Mouse (Mus musculus) limb, embryonic 10.5 days (tissue): ENCODE measurements around the gene Gabra6. TPM values are rescaled to one million over a fixed set of nuclear protein-coding genes. Genes with fewer than 3 reads are reported as not detected.

ENCODE experiments used
- DNase-seq: peaks from one replicate; pipeline ENCODE4 v3.0.0-alpha.2; 2017; ENCODE audit warnings: low spot score
- H3K27ac ChIP-seq: fragments of 300-500 bp; sonication (generic); 2 replicates; pipeline ENCODE4 v1.5.1; 2016; ENCODE audit warnings: mild to moderate bottlenecking
- H3K27me3 ChIP-seq: fragments of 300-500 bp; sonication (generic); 2 replicates; pipeline ENCODE4 v1.6.1; 2016; ENCODE audit warnings: low read depth, mild to moderate bottlenecking; ENCODE audit not compliant: poor library complexity, severe bottlenecking
- H3K36me3 ChIP-seq: fragments of 300-500 bp; sonication (generic); 2 replicates; pipeline ENCODE4 v1.6.1; 2016; ENCODE audit warnings: mild to moderate bottlenecking, moderate library complexity
- H3K4me1 ChIP-seq: fragments of 300-500 bp; sonication (generic); 2 replicates; pipeline ENCODE4 v1.6.1; 2016
- H3K4me3 ChIP-seq: fragments of 300-500 bp; sonication (generic); 2 replicates; pipeline ENCODE4 v1.5.1; 2016; ENCODE audit warnings: mild to moderate bottlenecking, moderate library complexity
- H3K9me3 ChIP-seq: fragments of 300-500 bp; sonication (generic); replicated peaks from 2 replicates; pipeline ENCODE4 v1.6.1; 2016; ENCODE audit warnings: mild to moderate bottlenecking
- WGBS: fragments of 180-500 bp; shearing (Covaris S2); methylation state at CpG from one replicate; pipeline ENCODE4 v1.1.7; 2016; 5-methylcytosine and 5-hydroxymethylcytosine counted together
- polyA plus RNA-seq: library from polyadenylated mRNA; unstranded; fragments of >200 nt; fragmentation: Nextera tagmentation; extraction: Ambion mirVana; gene quantifications from 2 replicates; pipeline ENCODE4 v1.2.1, GENCODE M21; 2016

The Gabra6 gene
- not detected in 2 replicates for polyA plus RNA-seq

GRCm38 (mm10) chr11:42320882-42321281, at the start of gene Gabra6:
Gene Gabra6, minus strand, starts transcription at chr11:42321072.
- DNase-seq: no peak
- Histone ChIP-seq H3K36me3 (no peaks in the 10 kb centered on the region), H3K27me3 (no peaks in the 10 kb centered on the region), H3K4me1 (no peaks in the 10 kb centered on the region), H3K4me3 (no peak within 1 kb of the TSS), H3K9me3 (no peaks in the 10 kb centered on the region), H3K27ac (no peak within 1 kb of the TSS)
- WGBS: 77% methylated on average over 5 of the region's 5 CpGs

DNA sequence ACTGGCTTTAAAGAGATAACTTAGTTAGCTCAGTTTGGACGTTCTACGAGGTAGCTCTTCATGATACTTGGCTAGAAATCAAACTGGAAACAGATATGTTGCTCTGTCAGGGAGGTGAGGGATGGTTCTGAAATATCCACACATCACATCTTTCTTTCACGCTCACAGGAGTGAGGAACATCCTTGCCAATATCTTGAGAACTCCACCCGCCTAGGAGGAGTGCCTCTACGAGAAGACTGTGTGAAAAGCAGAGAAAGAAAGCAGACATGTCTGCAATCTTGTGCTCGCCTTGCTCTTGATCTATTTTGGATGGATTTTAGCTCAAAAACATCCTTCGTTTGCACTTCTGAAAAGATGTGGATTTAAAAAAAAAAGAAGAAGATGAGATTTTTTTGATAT, 44.7 kb upstream of the Gabra6 start:
- Histone ChIP-seq H3K9me3 (no peaks in the 10 kb centered on the region), H3K4me1 (no peaks in the 10 kb centered on the region), H3K27ac (no peak overlapping the region), H3K4me3 (no peak overlapping the region), H3K36me3 (no peaks in the 10 kb centered on the region), H3K27me3 (no peaks in the 10 kb centered on the region)
- 85% methylated on average over 7 of the region's 7 CpGs for WGBS
- DNase-seq: no peak

GRCm38 (mm10) chr11:42332121-42332520, 11.2 kb upstream of the Gabra6 start:
- 91% methylated on average over 3 of the region's 3 CpGs for WGBS
- DNase-seq: no peak

GRCm38 (mm10) chr11:42326262-42326661, 5.4 kb upstream of the Gabra6 start:
- Histone ChIP-seq H3K36me3 (no peaks in the 10 kb centered on the region), H3K4me3 (no peak overlapping the region), H3K27ac (no peak overlapping the region), H3K4me1 (no peaks in the 10 kb centered on the region), H3K9me3 (no peaks in the 10 kb centered on the region), H3K27me3 (no peaks in the 10 kb centered on the region)
- 84% methylated on average over 4 of the region's 4 CpGs for WGBS
- no peak for DNase-seq

More at GRCm38 (mm10) chr11:42332121-42332520, 11.2 kb upstream of the Gabra6 start:
- Histone ChIP-seq H3K36me3 (no peaks in the 10 kb centered on the region), H3K4me3 (no peak overlapping the region), H3K27me3 (no peaks in the 10 kb centered on the region), H3K4me1 (no peaks in the 10 kb centered on the region), H3K27ac (no peak overlapping the region), H3K9me3 (no peaks in the 10 kb centered on the region)

GRCm38 (mm10) chr11:42321560-42321959, 688 bp upstream of the Gabra6 start:
- no peaks in the 10 kb centered on the region for H3K27me3 ChIP-seq
- H3K36me3 ChIP-seq: no peaks in the 10 kb centered on the region
- H3K4me1 ChIP-seq: no peaks in the 10 kb centered on the region
- no peak for DNase-seq
- 93% methylated on average over 3 of the region's 3 CpGs for WGBS
- H3K27ac ChIP-seq: no peak overlapping the region
- H3K9me3 ChIP-seq: no peaks in the 10 kb centered on the region
- no peak overlapping the region for H3K4me3 ChIP-seq

DNA sequence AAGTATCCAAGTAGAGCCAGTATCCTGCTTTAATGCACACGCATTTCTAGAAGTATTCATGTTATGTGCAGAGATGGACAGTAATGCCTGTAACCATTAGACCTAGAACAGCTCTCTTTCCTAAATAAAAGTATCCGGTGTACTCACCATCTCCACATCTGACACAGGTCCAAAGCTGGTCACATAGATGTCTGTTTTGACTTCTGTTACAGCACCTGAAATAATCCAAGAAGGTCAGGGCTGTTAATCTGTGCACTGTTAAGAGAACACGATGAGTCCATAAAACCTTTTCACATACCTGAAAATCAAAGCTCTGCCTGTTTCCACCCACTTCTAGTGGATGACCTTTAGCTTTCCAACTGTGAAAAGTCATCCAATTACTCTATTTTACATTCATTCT, 1.4 kb downstream of the Gabra6 start:
- H3K4me1 ChIP-seq: no peaks in the 10 kb centered on the region
- 95% methylated on average over 3 of the region's 3 CpGs for WGBS
- H3K27ac ChIP-seq: no peak overlapping the region
- no peak for DNase-seq
- H3K36me3 ChIP-seq: no peaks in the 10 kb centered on the region
- no peaks in the 10 kb centered on the region for H3K27me3 ChIP-seq
- H3K4me3 ChIP-seq: no peak overlapping the region
- H3K9me3 ChIP-seq: no peaks in the 10 kb centered on the region

GRCm38 (mm10) chr11:42319101-42319500, 1.8 kb downstream of the Gabra6 start:
- H3K27me3 ChIP-seq: no peaks in the 10 kb centered on the region
- H3K27ac ChIP-seq: no peak overlapping the region
- WGBS: 87% methylated on average over 6 of the region's 6 CpGs
- H3K4me3 ChIP-seq: no peak overlapping the region
- H3K4me1 ChIP-seq: no peaks in the 10 kb centered on the region
- H3K9me3 ChIP-seq: no peaks in the 10 kb centered on the region
- no peaks in the 10 kb centered on the region for H3K36me3 ChIP-seq
- DNase-seq: no peak

DNA sequence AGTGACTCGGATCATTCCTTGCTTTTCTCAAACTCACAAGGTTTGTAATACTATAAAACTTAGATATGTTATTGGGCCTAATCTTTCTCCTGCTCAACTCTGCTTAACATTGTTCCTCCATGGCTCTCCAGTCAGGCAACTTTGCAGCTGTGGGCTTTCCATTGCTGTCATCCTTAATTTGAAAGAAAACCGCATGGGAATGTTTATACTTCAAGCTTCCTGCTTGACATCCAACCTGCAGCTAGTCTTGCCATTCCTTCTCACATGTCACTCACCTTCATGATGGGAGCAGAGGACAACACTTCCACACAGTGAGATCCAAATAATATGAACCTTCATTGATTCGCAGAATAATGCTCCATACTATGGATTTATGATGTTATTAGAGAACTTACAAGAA, 2.9 kb downstream of the Gabra6 start:
- no peak overlapping the region for H3K27ac ChIP-seq
- no peaks in the 10 kb centered on the region for H3K36me3 ChIP-seq
- 89% methylated on average over 3 of the region's 3 CpGs for WGBS
- H3K4me3 ChIP-seq: no peak overlapping the region
- H3K4me1 ChIP-seq: no peaks in the 10 kb centered on the region
- no peaks in the 10 kb centered on the region for H3K9me3 ChIP-seq
- no peaks in the 10 kb centered on the region for H3K27me3 ChIP-seq
- no peak for DNase-seq

DNA sequence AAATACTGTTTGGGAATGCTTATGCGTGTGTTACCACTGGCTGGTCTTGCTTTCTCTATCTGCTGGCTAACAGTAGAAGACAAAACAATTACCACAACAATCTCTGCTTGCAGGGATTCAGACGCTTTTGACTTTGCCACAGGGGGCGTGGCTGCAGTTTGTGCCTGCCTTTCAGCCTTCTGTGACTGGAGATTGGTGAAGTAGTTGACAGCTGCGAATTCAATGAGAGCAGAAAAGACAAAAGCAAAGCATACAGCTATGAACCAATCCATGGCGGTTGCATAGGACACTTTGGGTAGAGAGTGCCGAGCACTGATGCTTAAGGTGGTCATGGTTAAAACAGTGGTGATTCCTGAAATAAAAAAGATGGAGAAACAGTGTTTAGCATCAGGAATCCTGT, 6.0 kb downstream of the Gabra6 start:
- Histone ChIP-seq H3K27ac (no peak overlapping the region), H3K9me3 (no peaks in the 10 kb centered on the region), H3K4me3 (no peak overlapping the region), H3K36me3 (no peaks in the 10 kb centered on the region), H3K4me1 (no peaks in the 10 kb centered on the region), H3K27me3 (no peaks in the 10 kb centered on the region)
- WGBS: 27% methylated on average over 6 of the region's 6 CpGs
- DNase-seq: no peak

GRCm38 (mm10) chr11:42310892-42311291, 10.0 kb downstream of the Gabra6 start:
- Histone ChIP-seq H3K4me3 (no peak overlapping the region), H3K9me3 (no peaks in the 10 kb centered on the region), H3K27ac (no peak overlapping the region), H3K36me3 (no peaks in the 10 kb centered on the region), H3K4me1 (no peaks in the 10 kb centered on the region), H3K27me3 (no peaks in the 10 kb centered on the region)
- no peak for DNase-seq
- WGBS: 73% methylated on average over 1 of the region's 1 CpGs

DNA sequence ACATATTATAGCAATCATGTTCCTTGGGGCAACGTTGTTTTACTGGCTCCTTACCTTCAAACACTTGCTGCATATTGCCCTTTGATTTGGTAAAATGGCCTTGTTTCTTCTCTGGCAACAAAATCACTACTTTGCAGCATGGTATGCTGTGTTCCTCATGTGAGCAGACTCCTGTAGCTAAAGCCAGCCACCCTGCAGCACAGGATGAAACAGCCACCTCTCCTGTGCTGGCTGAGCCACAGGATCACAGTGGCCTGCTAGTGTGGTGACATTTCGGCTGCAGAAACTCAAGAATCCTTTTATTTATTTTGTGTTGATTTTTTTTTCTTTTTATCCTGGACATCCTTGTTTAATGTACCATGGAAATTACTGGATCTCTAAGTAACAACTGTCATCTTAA, 11.8 kb downstream of the Gabra6 start:
- Histone ChIP-seq H3K4me1 (no peaks in the 10 kb centered on the region), H3K27me3 (no peaks in the 10 kb centered on the region), H3K27ac (no peak overlapping the region), H3K4me3 (no peak overlapping the region), H3K9me3 (no peaks in the 10 kb centered on the region), H3K36me3 (no peaks in the 10 kb centered on the region)
- WGBS: 85% methylated on average over 2 of the region's 2 CpGs
- no peak for DNase-seq

DNA sequence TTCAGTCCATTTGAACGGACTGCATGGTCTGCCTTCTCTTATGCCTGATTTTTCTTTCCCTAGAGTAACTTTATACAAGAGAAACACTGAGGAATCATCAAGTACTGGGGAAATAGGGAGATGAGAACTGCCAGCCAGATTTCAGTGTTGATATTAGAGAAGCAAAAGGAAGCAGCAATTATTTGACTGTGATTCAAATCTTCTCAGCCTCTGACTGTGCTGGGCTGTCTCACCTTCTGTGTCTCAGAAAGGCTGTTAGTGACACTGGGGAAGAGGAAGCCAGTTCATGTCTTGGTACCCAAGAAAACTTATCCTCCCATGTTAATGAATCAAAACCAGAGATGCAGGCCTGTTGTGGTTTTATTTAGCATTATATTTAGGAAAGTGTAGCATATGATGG, 14.8 kb downstream of the Gabra6 start:
- no peaks in the 10 kb centered on the region for H3K4me1 ChIP-seq
- H3K27me3 ChIP-seq: no peaks in the 10 kb centered on the region
- DNase-seq: no peak
- no peak overlapping the region for H3K4me3 ChIP-seq
- H3K36me3 ChIP-seq: no peaks in the 10 kb centered on the region
- no peaks in the 10 kb centered on the region for H3K9me3 ChIP-seq
- WGBS: 89% methylated on average over 1 of the region's 1 CpGs
- H3K27ac ChIP-seq: no peak overlapping the region

- Histone ChIP-seq H3K4me1 (no peaks in the 10 kb centered on the region), H3K27me3 (no peaks in the 10 kb centered on the region), H3K4me3 (no peak overlapping the region), H3K27ac (no peak overlapping the region), H3K36me3 (no peaks in the 10 kb centered on the region), H3K9me3 (no peaks in the 10 kb centered on the region)
- DNase-seq: no peak
- 86% methylated on average over 3 of the region's 3 CpGs for WGBS
Measured at GRCm38 (mm10) chr11:42258978-42259377, 61.9 kb downstream of the Gabra6 start.
